Mouse (Mus musculus) liver (tissue): Measurements from ENCODE around the gene Defa23.
"Not testable (repeated sequence)": the region's sequence is repeated elsewhere in the genome, so short reads cannot be mapped to it uniquely, and the experiment has no call there.

Source experiments
- DNase-seq: peaks from one replicate; pipeline ENCODE4 v3.0.0-alpha.2; 2020; ENCODE audit warnings: mixed read lengths

Gene Defa23

GRCm38 (mm10) chr8:21054747-21055146, at the start of gene Defa23:
Defa23 (plus strand) TSS chr8:21055047.
- DNase-seq: not testable (repeated sequence)

GRCm38 (mm10) chr8:21006801-21007200, 48.0 kb upstream of the Defa23 start:
- DNase-seq: no peak

GRCm38 (mm10) chr8:21008578-21008977, 46.3 kb upstream of the Defa23 start:
- not testable (repeated sequence) for DNase-seq

- DNase-seq: not testable (repeated sequence)
Measured at GRCm38 (mm10) chr8:21010548-21010947, 44.3 kb upstream of the Defa23 start.

GRCm38 (mm10) chr8:21025245-21025644, 29.6 kb upstream of the Defa23 start, which contains the start of gene Defa21:
Defa21 (plus strand) TSS chr8:21025545.
- DNase-seq: not testable (repeated sequence)

- DNase-seq: not testable (repeated sequence)
Measured at GRCm38 (mm10) chr8:21064738-21065137, 9.9 kb downstream of the Defa23 start, which contains the start of gene Defa35. Defa35 (plus strand) TSS chr8:21065038.

GRCm38 (mm10) chr8:21084142-21084541, 29.3 kb downstream of the Defa23 start, which contains the start of gene Defa25:
Defa25 (plus strand) TSS chr8:21084442.
- DNase-seq: not testable (repeated sequence)

GRCm38 (mm10) chr8:21093106-21093505, 38.3 kb downstream of the Defa23 start:
- peak; percentile 5 for DNase-seq

- DNase-seq: not testable (repeated sequence)
Measured at GRCm38 (mm10) chr8:21095950-21096349, 41.1 kb downstream of the Defa23 start, which contains the start of gene Gm14851. Gm14851 (minus strand) TSS chr8:21096050.
